Mouse (Mus musculus) limb, embryonic 12.5 days (tissue): ENCODE data around the gene Flt4. TPM values are rescaled to one million over a fixed set of nuclear protein-coding genes. Genes with fewer than 3 reads are reported as not detected.
A peak's percentile ranks its signal among the peaks of the same experiment; 100 is the strongest.

Experiments used
- ATAC-seq: fragments of 200-750 bp; cut with Nextera tagmentation; 2 replicates; pipeline ENCODE4 v1.8.0; 2017; ENCODE audit warnings: low read depth, moderate TSS enrichment; ENCODE audit not compliant: insufficient number of reproducible peaks, insufficient read depth, low FRiP score, low TSS enrichment
- H3K27ac ChIP-seq: fragments of 300-500 bp; sonication (generic); 2 replicates; pipeline ENCODE4 v1.5.1; 2016; ENCODE audit warnings: mild to moderate bottlenecking, moderate library complexity
- H3K27me3 ChIP-seq: fragments of 300-500 bp; sonication (generic); 2 replicates; pipeline ENCODE4 v1.6.1; 2016; ENCODE audit warnings: mild to moderate bottlenecking, moderate library complexity
- H3K36me3 ChIP-seq: fragments of 300-500 bp; sonication (generic); 2 replicates; pipeline ENCODE4 v1.6.1; 2016; ENCODE audit warnings: mild to moderate bottlenecking, moderate library complexity
- H3K4me1 ChIP-seq: fragments of 300-500 bp; sonication (generic); replicated peaks from 2 replicates; pipeline ENCODE4 v1.6.1; 2016
- H3K4me2 ChIP-seq: fragments of 300-500 bp; sonication (generic); 2 replicates; pipeline ENCODE4 v1.6.1; 2016; ENCODE audit warnings: mild to moderate bottlenecking, moderate library complexity
- H3K4me3 ChIP-seq: fragments of 300-500 bp; sonication (generic); replicated peaks from 2 replicates; pipeline ENCODE4 v1.5.1; 2016; ENCODE audit warnings: mild to moderate bottlenecking
- H3K9ac ChIP-seq: fragments of 300-500 bp; sonication (generic); replicated peaks from 2 replicates; pipeline ENCODE4 v1.6.1; 2016; ENCODE audit warnings: mild to moderate bottlenecking, moderate library complexity
- H3K9me3 ChIP-seq: fragments of 300-500 bp; sonication (generic); 2 replicates; pipeline ENCODE4 v1.6.1; 2016; ENCODE audit warnings: mild to moderate bottlenecking, moderate library complexity
- WGBS: fragments of 180-500 bp; shearing (Covaris S2); methylation state at CpG from one replicate; pipeline ENCODE4 v1.1.7; 2016; 5-methylcytosine and 5-hydroxymethylcytosine counted together
- polyA plus RNA-seq: library from polyadenylated mRNA; unstranded; fragments of >200 nt; fragmentation: Nextera tagmentation; extraction: Ambion mirVana; gene quantifications from 2 replicates; pipeline ENCODE4 v1.2.1, GENCODE M21; 2016

The Flt4 gene
- polyA plus RNA-seq, 1 experiment from 2014 or later: 3.3 TPM

DNA sequence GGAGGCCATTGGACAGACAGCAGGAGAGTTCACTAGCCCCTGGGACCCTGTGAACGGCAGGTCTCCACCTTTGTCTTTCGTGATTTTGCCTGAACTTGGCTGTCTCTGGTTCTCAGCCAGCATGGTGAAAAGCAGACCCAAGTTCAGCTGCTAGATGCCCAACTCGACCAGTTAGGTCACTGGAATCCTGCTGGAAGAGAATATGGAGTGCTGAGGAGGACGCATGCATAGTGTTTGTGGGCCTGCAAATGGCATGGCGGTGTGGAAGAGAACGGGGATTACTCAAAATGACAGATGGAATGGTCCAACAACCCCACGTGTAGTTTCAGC, 50.4 kb downstream of the Flt4 start:
- Histone ChIP-seq H3K9me3 (0 out of 2 replicates have a peak, but pooled peaks cover under 1% of the 10 kb centered on the region), H3K4me1 (no peaks in the 10 kb centered on the region), H3K36me3 (no peaks in the 10 kb centered on the region), H3K4me2 (no peak overlapping the region), H3K9ac (no peak overlapping the region), H3K27me3 (no peaks in the 10 kb centered on the region), H3K27ac (no peak overlapping the region), H3K4me3 (no peak overlapping the region)
- ATAC-seq: no peak
- 71% methylated on average over 7 of the region's 7 CpGs for WGBS

- Histone ChIP-seq H3K4me1 (no peaks in the 10 kb centered on the region), H3K27ac (no peak overlapping the region), H3K36me3 (no peaks in the 10 kb centered on the region), H3K9ac (no peak overlapping the region), H3K9me3 (no peaks in the 10 kb centered on the region), H3K27me3 (no peaks in the 10 kb centered on the region), H3K4me3 (no peak overlapping the region), H3K4me2 (no peak overlapping the region)
- no peak for ATAC-seq
- 52% methylated on average over 15 of the region's 15 CpGs for WGBS
Observed at GRCm38 (mm10) chr11:49662292-49662780, 53.3 kb downstream of the Flt4 start.

GRCm38 (mm10) chr11:49663310-49663709, 54.2 kb downstream of the Flt4 start, which contains the start of gene Scgb3a1:
Scgb3a1 (plus strand) TSS chr11:49663610.
- Histone ChIP-seq H3K27ac (no peak within 1 kb of the TSS), H3K4me1 (no peaks in the 10 kb centered on the region), H3K4me2 (no peak within 1 kb of the TSS), H3K4me3 (no peak within 1 kb of the TSS), H3K9ac (no peak within 1 kb of the TSS), H3K27me3 (no peaks in the 10 kb centered on the region), H3K9me3 (no peaks in the 10 kb centered on the region), H3K36me3 (peaks cover under 1% of the 10 kb centered on the region; the same call in 1 of the 2 replicates)
- ATAC-seq: no peak
- 87% methylated on average over 5 of the region's 5 CpGs for WGBS

GRCm38 (mm10) chr11:49664262-49665140, 55.4 kb downstream of the Flt4 start:
- no peak for ATAC-seq
- 77% methylated on average over 12 of the region's 12 CpGs for WGBS

DNA sequence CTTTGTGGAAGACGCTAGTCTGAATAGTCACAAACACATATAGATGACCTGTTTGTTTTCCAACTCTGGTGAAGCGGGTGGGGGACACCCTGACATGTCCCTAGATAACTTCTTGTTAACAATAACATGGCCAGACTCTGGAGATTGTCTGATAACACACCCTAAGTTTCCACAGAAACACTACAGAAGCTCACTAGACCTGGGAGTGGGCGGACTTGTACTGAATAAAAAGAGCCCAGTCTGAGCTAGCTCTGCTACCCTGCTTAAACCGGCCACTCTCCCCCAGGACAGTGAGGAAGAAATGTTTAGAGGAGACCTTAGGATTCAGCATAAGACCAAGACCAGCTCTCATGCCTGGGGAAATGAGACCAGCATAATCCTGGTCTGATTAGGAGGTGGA, 56.4 kb downstream of the Flt4 start:
- 81% methylated on average over 4 of the region's 4 CpGs for WGBS
- Histone ChIP-seq H3K36me3 (peaks cover 20% of the 10 kb centered on the region), H3K4me3 (no peak overlapping the region), H3K27ac (no peak overlapping the region), H3K27me3 (no peaks in the 10 kb centered on the region), H3K4me2 (no peak overlapping the region), H3K4me1 (no peaks in the 10 kb centered on the region), H3K9ac (no peak overlapping the region), H3K9me3 (no peaks in the 10 kb centered on the region)
- ATAC-seq: 0 out of 2 replicates have a peak, but pooled peaks have one; percentile 34

More at GRCm38 (mm10) chr11:49664262-49665140, 55.4 kb downstream of the Flt4 start:
- H3K4me2 ChIP-seq: no peak overlapping the region
- H3K9me3 ChIP-seq: no peaks in the 10 kb centered on the region
- no peak overlapping the region for H3K4me3 ChIP-seq
- H3K4me1 ChIP-seq: no peaks in the 10 kb centered on the region
- H3K9ac ChIP-seq: no peak overlapping the region
- peaks cover 13% of the 10 kb centered on the region for H3K36me3 ChIP-seq
- no peak overlapping the region for H3K27ac ChIP-seq
- no peaks in the 10 kb centered on the region for H3K27me3 ChIP-seq

DNA sequence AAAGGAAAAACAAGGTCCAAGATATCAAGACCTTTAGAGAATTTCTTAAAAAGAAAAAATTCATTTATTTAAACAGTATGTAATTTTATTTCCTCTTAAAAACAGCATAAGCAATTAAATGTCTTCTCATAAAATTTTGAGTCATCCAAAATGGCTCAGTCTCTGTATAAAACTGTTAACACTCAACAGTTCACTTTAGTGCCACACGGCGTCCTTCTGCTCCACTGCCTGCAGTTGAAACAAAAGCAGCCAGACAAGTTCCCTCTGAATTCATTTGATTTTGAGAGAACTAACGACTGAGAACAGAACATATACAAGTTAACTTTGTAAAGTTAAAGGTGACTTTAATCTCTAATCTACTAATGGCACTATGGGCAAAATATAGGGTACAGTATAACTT, 64.4 kb downstream of the Flt4 start:
- no peak for ATAC-seq
- H3K4me2 ChIP-seq: no peak overlapping the region

DNA sequence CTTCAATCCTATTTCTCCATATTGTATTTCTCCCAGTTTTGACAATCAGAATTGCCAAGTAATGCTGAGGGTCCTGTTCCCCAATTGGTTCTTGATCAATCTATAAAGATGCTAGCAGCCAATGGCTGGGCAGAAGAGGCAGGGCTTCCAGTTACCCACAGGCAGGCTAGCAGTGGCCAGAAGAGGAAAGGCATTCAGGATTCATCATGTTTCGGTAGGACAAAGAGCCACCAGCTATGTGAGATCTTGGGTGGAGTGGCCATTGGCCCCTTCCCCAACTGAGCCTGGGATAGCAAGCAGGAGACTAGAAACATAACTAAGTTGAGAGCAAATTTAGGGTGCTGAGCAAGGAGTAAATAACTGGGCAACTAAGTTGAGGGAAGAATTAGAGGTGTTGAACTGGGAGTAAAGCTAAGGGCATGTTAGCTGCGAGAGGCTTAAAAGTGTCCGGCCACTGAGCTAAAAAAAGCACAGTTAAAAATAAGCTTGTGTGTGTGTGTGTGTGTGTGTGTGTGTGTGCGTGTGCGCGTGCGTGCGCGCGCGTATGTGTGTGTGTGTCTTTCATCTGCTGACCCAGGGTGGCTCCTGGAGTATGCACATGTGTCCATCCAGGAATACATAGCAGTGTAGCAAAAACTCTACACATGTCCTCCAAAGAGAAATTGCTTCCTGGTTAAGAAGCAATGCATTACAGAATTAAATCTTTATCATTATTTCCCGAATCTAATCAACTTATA, 75.3 kb downstream of the Flt4 start:
- Histone ChIP-seq H3K9me3 (no peaks in the 10 kb centered on the region), H3K4me2 (no peak overlapping the region), H3K36me3 (peaks cover 89% of the 10 kb centered on the region), H3K27me3 (no peaks in the 10 kb centered on the region), H3K9ac (no peak overlapping the region), H3K4me1 (no peaks in the 10 kb centered on the region), H3K27ac (no peak overlapping the region), H3K4me3 (no peak overlapping the region)
- WGBS: 95% methylated on average over 12 of the region's 12 CpGs
- no peak for ATAC-seq

More for the DNA sequence above, 64.4 kb downstream of the Flt4 start:
- H3K4me1 ChIP-seq: no peaks in the 10 kb centered on the region
- no peak overlapping the region for H3K4me3 ChIP-seq
- H3K9ac ChIP-seq: no peak overlapping the region
- no peaks in the 10 kb centered on the region for H3K9me3 ChIP-seq
- H3K27me3 ChIP-seq: no peaks in the 10 kb centered on the region
- 77% methylated on average over 3 of the region's 3 CpGs for WGBS
- no peak overlapping the region for H3K27ac ChIP-seq
- peaks cover 77% of the 10 kb centered on the region for H3K36me3 ChIP-seq

- H3K27me3 ChIP-seq: no peaks in the 10 kb centered on the region
- no peak overlapping the region for H3K27ac ChIP-seq
- no peak overlapping the region for H3K4me2 ChIP-seq
- no peak overlapping the region for H3K4me3 ChIP-seq
- no peak overlapping the region for H3K9ac ChIP-seq
- WGBS: 96% methylated on average over 3 of the region's 3 CpGs
- H3K36me3 ChIP-seq: peaks cover 75% of the 10 kb centered on the region
- H3K4me1 ChIP-seq: no peaks in the 10 kb centered on the region
- no peaks in the 10 kb centered on the region for H3K9me3 ChIP-seq
- no peak for ATAC-seq
Observed at GRCm38 (mm10) chr11:49695013-49695412, 86.0 kb downstream of the Flt4 start.

GRCm38 (mm10) chr11:49695695-49696094, 86.6 kb downstream of the Flt4 start:
- H3K4me1 ChIP-seq: no peaks in the 10 kb centered on the region
- no peaks in the 10 kb centered on the region for H3K9me3 ChIP-seq
- no peak overlapping the region for H3K4me2 ChIP-seq
- H3K36me3 ChIP-seq: peaks cover 72% of the 10 kb centered on the region
- H3K9ac ChIP-seq: no peak overlapping the region
- ATAC-seq: no peak
- H3K27me3 ChIP-seq: no peaks in the 10 kb centered on the region
- 87% methylated on average over 2 of the region's 2 CpGs for WGBS
- no peak overlapping the region for H3K4me3 ChIP-seq
- no peak overlapping the region for H3K27ac ChIP-seq

DNA sequence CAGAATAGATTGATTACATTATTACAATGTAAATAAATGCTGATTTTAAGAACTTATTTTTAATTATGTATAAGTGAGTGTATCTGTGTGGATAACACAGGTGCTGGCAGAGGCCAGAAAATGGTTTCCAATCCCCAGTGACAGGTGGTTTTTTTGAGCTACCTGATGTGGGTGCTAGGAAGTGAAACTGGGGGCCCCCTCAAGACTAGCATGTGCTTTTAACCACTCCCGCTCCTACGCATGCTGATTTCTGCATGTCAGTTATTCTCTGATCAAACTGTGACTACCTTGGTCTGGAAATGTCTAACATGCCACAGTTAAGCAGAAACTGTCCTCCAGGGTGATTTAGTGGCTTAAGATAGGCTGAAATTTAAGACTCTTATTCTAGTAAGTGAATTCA, 87.4 kb downstream of the Flt4 start:
- H3K27me3 ChIP-seq: no peaks in the 10 kb centered on the region
- H3K36me3 ChIP-seq: peaks cover 73% of the 10 kb centered on the region
- H3K9ac ChIP-seq: no peak overlapping the region
- no peak overlapping the region for H3K4me2 ChIP-seq
- H3K4me1 ChIP-seq: no peaks in the 10 kb centered on the region
- no peak overlapping the region for H3K4me3 ChIP-seq
- no peaks in the 10 kb centered on the region for H3K9me3 ChIP-seq
- no peak for ATAC-seq
- no peak overlapping the region for H3K27ac ChIP-seq
- 93% methylated on average over 2 of the region's 2 CpGs for WGBS

- WGBS: 95% methylated on average over 5 of the region's 5 CpGs
- no peak for ATAC-seq
- Histone ChIP-seq H3K36me3 (peaks cover 72% of the 10 kb centered on the region), H3K27ac (no peak overlapping the region), H3K9ac (no peak overlapping the region), H3K4me1 (no peaks in the 10 kb centered on the region), H3K9me3 (no peaks in the 10 kb centered on the region), H3K4me3 (no peak overlapping the region), H3K4me2 (no peak overlapping the region), H3K27me3 (no peaks in the 10 kb centered on the region)
Observed at GRCm38 (mm10) chr11:49697779-49698178, 88.7 kb downstream of the Flt4 start.
